Mouse (Mus musculus): ENCODE measurements around the gene Kcnb1. TPM values are rescaled to one million over a fixed set of nuclear protein-coding genes. Genes with fewer than 3 reads are reported as not detected.
A peak's percentile ranks its signal among the peaks of the same experiment; 100 is the strongest.

The Kcnb1 gene
- total and polyA plus RNA-seq, 2 experiments from 2014 or later, result 6.4 to 29.8 TPM

GRCm38 (mm10) chr2:167221159-167221845 is 31.3 kb upstream of the Kcnb1 start:
- Histone ChIP-seq H3K4me1 (ENCODE audit: insufficient read depth, low read length) (no peaks in the 10 kb centered on the region), H3K27me3 (ENCODE audit: insufficient read depth, low read length) (no peaks in the 10 kb centered on the region), H3K4me2 (ENCODE audit: low read depth, low read length, poor library complexity, severe bottlenecking) (no peak overlapping the region), H3K27ac (ENCODE audit: low read depth, low read length) (no peak overlapping the region), H3K9ac (replicated peaks; ENCODE audit: low read length, poor library complexity, severe bottlenecking) (no peak overlapping the region), H3K4me3 (ENCODE audit: low read depth, low read length) (no peak overlapping the region), H3K36me3 (ENCODE audit: insufficient read depth, low read length) (no peaks in the 10 kb centered on the region), H3K9me3 (ENCODE audit: low read length) (no peaks in the 10 kb centered on the region)
- WGBS, result 86% methylated on average over 13 of the region's 13 CpGs
- no peak for ATAC-seq (ENCODE audit: low FRiP score)
- no peak for TF ChIP-seq CTCF (IDR thresholded peaks at IDR 0.05)
- no peak for DNase-seq (ENCODE audit: low spot score)

GRCm38 (mm10) chr2:167220736-167221135 is 30.8 kb upstream of the Kcnb1 start:
- Histone ChIP-seq H3K9ac (replicated peaks; ENCODE audit: low read length, poor library complexity, severe bottlenecking) (no peak overlapping the region), H3K4me1 (ENCODE audit: insufficient read depth, low read length) (no peaks in the 10 kb centered on the region), H3K4me3 (ENCODE audit: low read depth, low read length) (no peak overlapping the region), H3K27me3 (ENCODE audit: insufficient read depth, low read length) (no peaks in the 10 kb centered on the region), H3K36me3 (ENCODE audit: insufficient read depth, low read length) (no peaks in the 10 kb centered on the region), H3K27ac (ENCODE audit: low read depth, low read length) (no peak overlapping the region), H3K9me3 (ENCODE audit: low read length) (no peaks in the 10 kb centered on the region), H3K4me2 (ENCODE audit: low read depth, low read length, poor library complexity, severe bottlenecking) (no peak overlapping the region)
- WGBS, result 86% methylated on average over 5 of the region's 5 CpGs
- no peak for DNase-seq (ENCODE audit: low spot score)
- no peak for ATAC-seq (ENCODE audit: low FRiP score)
- no peak for TF ChIP-seq CTCF (IDR thresholded peaks at IDR 0.05)

GRCm38 (mm10) chr2:167219154-167219775 is 29.3 kb upstream of the Kcnb1 start:
- no peaks in the 10 kb centered on the region for H3K9me3 ChIP-seq (ENCODE audit: low read length)
- H3K27me3 ChIP-seq (ENCODE audit: insufficient read depth, low read length), result no peaks in the 10 kb centered on the region
- H3K4me3 ChIP-seq (ENCODE audit: low read depth, low read length), result no peak overlapping the region
- DNase-seq (ENCODE audit: low spot score) (peak; percentile 91), ATAC-seq (ENCODE audit: low FRiP score) (peak; percentile 81)
- H3K4me1 ChIP-seq (ENCODE audit: insufficient read depth, low read length), result no peaks in the 10 kb centered on the region
- H3K36me3 ChIP-seq (ENCODE audit: insufficient read depth, low read length), result no peaks in the 10 kb centered on the region
- no peak overlapping the region for H3K4me2 ChIP-seq (ENCODE audit: low read depth, low read length, poor library complexity, severe bottlenecking)
- peak; percentile 98 for TF ChIP-seq CTCF (IDR thresholded peaks at IDR 0.05)
- no peak overlapping the region; the same call in 1 of the 2 replicates for H3K27ac ChIP-seq (ENCODE audit: low read depth, low read length)
- H3K9ac ChIP-seq (replicated peaks; ENCODE audit: low read length, poor library complexity, severe bottlenecking), result no peak overlapping the region
- WGBS, result 42% methylated on average over 8 of the region's 8 CpGs

GRCm38 (mm10) chr2:167213666-167214065 is 23.7 kb upstream of the Kcnb1 start:
- no peak overlapping the region for H3K27ac ChIP-seq (ENCODE audit: low read depth, low read length)
- ATAC-seq (ENCODE audit: low FRiP score) (no peak), DNase-seq (ENCODE audit: low spot score) (no peak)
- no peak for TF ChIP-seq CTCF (IDR thresholded peaks at IDR 0.05)
- no peaks in the 10 kb centered on the region for H3K4me1 ChIP-seq (ENCODE audit: insufficient read depth, low read length)
- H3K4me2 ChIP-seq (ENCODE audit: low read depth, low read length, poor library complexity, severe bottlenecking), result no peak overlapping the region
- no peaks in the 10 kb centered on the region for H3K36me3 ChIP-seq (ENCODE audit: insufficient read depth, low read length)
- no peak overlapping the region for H3K9ac ChIP-seq (replicated peaks; ENCODE audit: low read length, poor library complexity, severe bottlenecking)
- H3K27me3 ChIP-seq (ENCODE audit: insufficient read depth, low read length), result no peaks in the 10 kb centered on the region
- 95% methylated on average over 12 of the region's 12 CpGs for WGBS
- H3K4me3 ChIP-seq (ENCODE audit: low read depth, low read length), result no peak overlapping the region
- H3K9me3 ChIP-seq (ENCODE audit: low read length), result no peaks in the 10 kb centered on the region

GRCm38 (mm10) chr2:167213076-167213475 is 23.1 kb upstream of the Kcnb1 start:
- Histone ChIP-seq H3K9ac (replicated peaks; ENCODE audit: low read length, poor library complexity, severe bottlenecking) (no peak overlapping the region), H3K4me2 (ENCODE audit: low read depth, low read length, poor library complexity, severe bottlenecking) (no peak overlapping the region), H3K4me1 (ENCODE audit: insufficient read depth, low read length) (no peaks in the 10 kb centered on the region), H3K36me3 (ENCODE audit: insufficient read depth, low read length) (no peaks in the 10 kb centered on the region), H3K4me3 (ENCODE audit: low read depth, low read length) (no peak overlapping the region), H3K27me3 (ENCODE audit: insufficient read depth, low read length) (no peaks in the 10 kb centered on the region), H3K9me3 (ENCODE audit: low read length) (no peaks in the 10 kb centered on the region), H3K27ac (ENCODE audit: low read depth, low read length) (no peak overlapping the region)
- WGBS, result 89% methylated on average over 3 of the region's 3 CpGs
- no peak for ATAC-seq (ENCODE audit: low FRiP score)
- DNase-seq (ENCODE audit: low spot score), result no peak
- peak; percentile 52 for TF ChIP-seq CTCF (IDR thresholded peaks at IDR 0.05)

- no peaks in the 10 kb centered on the region for H3K36me3 ChIP-seq (ENCODE audit: insufficient read depth, low read length)
- no peak overlapping the region for H3K27ac ChIP-seq (ENCODE audit: low read depth, low read length)
- H3K4me1 ChIP-seq (ENCODE audit: insufficient read depth, low read length), result no peaks in the 10 kb centered on the region
- H3K4me3 ChIP-seq (ENCODE audit: low read depth, low read length), result no peak overlapping the region
- DNase-seq (ENCODE audit: low spot score) (no peak), ATAC-seq (ENCODE audit: low FRiP score) (no peak)
- H3K9ac ChIP-seq (replicated peaks; ENCODE audit: low read length, poor library complexity, severe bottlenecking), result no peak overlapping the region
- no peak for TF ChIP-seq CTCF (IDR thresholded peaks at IDR 0.05)
- WGBS, result 95% methylated on average over 6 of the region's 6 CpGs
- no peak overlapping the region for H3K4me2 ChIP-seq (ENCODE audit: low read depth, low read length, poor library complexity, severe bottlenecking)
- no peaks in the 10 kb centered on the region for H3K9me3 ChIP-seq (ENCODE audit: low read length)
- no peaks in the 10 kb centered on the region for H3K27me3 ChIP-seq (ENCODE audit: insufficient read depth, low read length)
Measured at GRCm38 (mm10) chr2:167212551-167212950, 22.6 kb upstream of the Kcnb1 start.

Data from midbrain, postnatal 0 days (tissue).